Mouse (Mus musculus): Measurements from ENCODE around the gene Pxt1. TPM values are rescaled to one million over a fixed set of nuclear protein-coding genes. Genes with fewer than 3 reads are reported as not detected.

The Pxt1 gene
- total and polyA plus RNA-seq, 3 experiments: 0.14 to 0.52 TPM; not detected in 1

- H3K27ac ChIP-seq: no peak overlapping the region
- H3K9ac ChIP-seq (ENCODE audit: low read depth, low read length): no peak overlapping the region
- H3K79me2 ChIP-seq (replicated peaks; ENCODE audit: control insufficient read depth, insufficient read depth, low read length): no peaks in the 10 kb centered on the region
- no peak overlapping the region for H3K4me3 ChIP-seq
- H3K27me3 ChIP-seq (ENCODE audit: control insufficient read depth, insufficient read depth, low read length): no peaks in the 10 kb centered on the region
- no peak for TF ChIP-seq EP300 (IDR thresholded peaks at IDR 0.05; ENCODE audit: insufficient read depth, low read depth, low read length)
- no peak for TF ChIP-seq CTCF (IDR thresholded peaks at IDR 0.05)
- no peak for TF ChIP-seq POLR2A (IDR thresholded peaks at IDR 0.05; ENCODE audit: insufficient read depth, low read depth, low read length)
- DNase-seq: no peak
- H3K36me3 ChIP-seq (ENCODE audit: control insufficient read depth, insufficient read depth, low read length): no peaks in the 10 kb centered on the region
- intact Hi-C loops (cut with DNase I): no loop called here
- H3K4me1 ChIP-seq (ENCODE audit: control insufficient read depth, insufficient read depth, low read length): no peaks in the 10 kb centered on the region
- 90% methylated on average over 7 of the region's 7 CpGs for WGBS
Observed at GRCm38 (mm10) chr17:28944481-28944880, 841 bp upstream of the Pxt1 start.

GRCm38 (mm10) chr17:28942101-28942500 lies 1.5 kb downstream of the Pxt1 start:
- H3K36me3 ChIP-seq (ENCODE audit: control insufficient read depth, insufficient read depth, low read length): no peaks in the 10 kb centered on the region
- no peaks in the 10 kb centered on the region for H3K79me2 ChIP-seq (replicated peaks; ENCODE audit: control insufficient read depth, insufficient read depth, low read length)
- H3K27me3 ChIP-seq (ENCODE audit: control insufficient read depth, insufficient read depth, low read length): no peaks in the 10 kb centered on the region
- H3K4me3 ChIP-seq: no peak overlapping the region
- no peaks in the 10 kb centered on the region for H3K4me1 ChIP-seq (ENCODE audit: control insufficient read depth, insufficient read depth, low read length)
- no peak overlapping the region for H3K9ac ChIP-seq (ENCODE audit: low read depth, low read length)
- TF ChIP-seq POLR2A (IDR thresholded peaks at IDR 0.05; ENCODE audit: insufficient read depth, low read depth, low read length) (no peak), EP300 (IDR thresholded peaks at IDR 0.05; ENCODE audit: insufficient read depth, low read depth, low read length) (no peak), CTCF (IDR thresholded peaks at IDR 0.05) (no peak)
- H3K27ac ChIP-seq: no peak overlapping the region
- DNase-seq: peak in 1 of 2 experiments; percentile 21
- WGBS: 71% methylated on average over 10 of the region's 11 CpGs
- intact Hi-C loops (cut with DNase I): no loop called here

GRCm38 (mm10) chr17:28940776-28941555 lies 2.7 kb downstream of the Pxt1 start:
- Histone ChIP-seq H3K79me2 (replicated peaks; ENCODE audit: control insufficient read depth, insufficient read depth, low read length) (no peaks in the 10 kb centered on the region), H3K36me3 (ENCODE audit: control insufficient read depth, insufficient read depth, low read length) (no peaks in the 10 kb centered on the region), H3K27ac (no peak overlapping the region), H3K4me3 (no peak overlapping the region), H3K4me1 (ENCODE audit: control insufficient read depth, insufficient read depth, low read length) (no peaks in the 10 kb centered on the region), H3K9ac (ENCODE audit: low read depth, low read length) (no peak overlapping the region), H3K27me3 (ENCODE audit: control insufficient read depth, insufficient read depth, low read length) (no peaks in the 10 kb centered on the region)
- no peak for DNase-seq
- TF ChIP-seq CTCF (IDR thresholded peaks at IDR 0.05) (no peak), POLR2A (IDR thresholded peaks at IDR 0.05; ENCODE audit: insufficient read depth, low read depth, low read length) (no peak)
- WGBS: 87% methylated on average over 25 of the region's 25 CpGs
- intact Hi-C loops (cut with DNase I): no loop called here

GRCm38 (mm10) chr17:28936622-28937345 lies 6.9 kb downstream of the Pxt1 start:
- intact Hi-C loops (cut with DNase I): no loop called here
- H3K27me3 ChIP-seq (ENCODE audit: control insufficient read depth, insufficient read depth, low read length): no peaks in the 10 kb centered on the region
- no peak overlapping the region for H3K9ac ChIP-seq (ENCODE audit: low read depth, low read length)
- no peaks in the 10 kb centered on the region for H3K36me3 ChIP-seq (ENCODE audit: control insufficient read depth, insufficient read depth, low read length)
- 75% methylated on average over 10 of the region's 10 CpGs for WGBS
- H3K79me2 ChIP-seq (replicated peaks; ENCODE audit: control insufficient read depth, insufficient read depth, low read length): no peaks in the 10 kb centered on the region
- TF ChIP-seq POLR2A (IDR thresholded peaks at IDR 0.05; ENCODE audit: insufficient read depth, low read depth, low read length): no peak
- peak; percentile 67 for TF ChIP-seq CTCF (IDR thresholded peaks at IDR 0.05)
- DNase-seq: peak; percentile 24 to 55
- no peak overlapping the region for H3K27ac ChIP-seq
- H3K4me1 ChIP-seq (ENCODE audit: control insufficient read depth, insufficient read depth, low read length): no peaks in the 10 kb centered on the region
- H3K4me3 ChIP-seq: no peak overlapping the region

- no peaks in the 10 kb centered on the region for H3K4me1 ChIP-seq (ENCODE audit: control insufficient read depth, insufficient read depth, low read length)
- H3K4me3 ChIP-seq: no peak overlapping the region
- intact Hi-C loops (cut with DNase I): no loop called here
- no peak overlapping the region for H3K9ac ChIP-seq (ENCODE audit: low read depth, low read length)
- no peak for DNase-seq
- no peaks in the 10 kb centered on the region for H3K36me3 ChIP-seq (ENCODE audit: control insufficient read depth, insufficient read depth, low read length)
- no peaks in the 10 kb centered on the region for H3K27me3 ChIP-seq (ENCODE audit: control insufficient read depth, insufficient read depth, low read length)
- TF ChIP-seq EP300 (IDR thresholded peaks at IDR 0.05; ENCODE audit: insufficient read depth, low read depth, low read length) (no peak), POLR2A (IDR thresholded peaks at IDR 0.05; ENCODE audit: insufficient read depth, low read depth, low read length) (no peak)
- WGBS: 79% methylated on average over 7 of the region's 7 CpGs
- no peak overlapping the region for H3K27ac ChIP-seq
- H3K79me2 ChIP-seq (replicated peaks; ENCODE audit: control insufficient read depth, insufficient read depth, low read length): no peaks in the 10 kb centered on the region
Observed at GRCm38 (mm10) chr17:28936133-28936532, 7.5 kb downstream of the Pxt1 start.

All from heart, adult 2 months (tissue).